Mouse (Mus musculus): Measurements from ENCODE around the gene Zbtb37.

DNA sequence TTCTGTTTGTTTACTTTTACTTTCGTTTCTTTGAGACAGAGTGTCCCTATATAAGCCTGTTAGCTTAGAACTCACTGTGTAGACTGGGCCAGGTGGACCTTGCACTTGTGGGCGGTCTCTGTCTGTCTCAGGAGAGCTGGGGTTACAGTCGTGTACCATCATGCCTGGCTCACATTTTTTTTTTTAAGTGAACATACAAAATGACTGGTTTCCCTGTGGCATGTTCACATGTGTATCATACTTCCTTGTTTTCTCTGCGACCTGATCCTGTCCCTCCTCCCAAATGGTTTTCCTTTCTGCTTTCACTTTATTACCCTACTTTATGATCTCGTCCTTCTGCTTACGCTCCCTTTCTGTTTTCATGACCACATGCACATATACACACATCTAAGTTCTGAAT is 41.6 kb upstream of the Zbtb37 start:
- TF ChIP-seq CTCF (IDR thresholded peaks at IDR 0.05; ENCODE audit: low read depth) (no peak), EP300 (IDR thresholded peaks at IDR 0.05; ENCODE audit: low read depth) (no peak)
